Mouse (Mus musculus) hindbrain, embryonic 11.5 days (tissue): ENCODE measurements around the gene Lpp. TPM values are rescaled to one million over a fixed set of nuclear protein-coding genes. Genes with fewer than 3 reads are reported as not detected.

Experiments
- ATAC-seq: fragments of 200-750 bp; cut with Nextera tagmentation; 2 replicates; pipeline ENCODE4 v1.8.0; 2017; ENCODE audit warnings: mild to moderate bottlenecking, moderate TSS enrichment, moderate library complexity; ENCODE audit not compliant: low FRiP score
- DNase-seq: peaks from one replicate; pipeline ENCODE4 v3.0.0-alpha.2; 2015; ENCODE audit warnings: low spot score
- H3K27ac ChIP-seq: fragments of 300-500 bp; sonication (generic); 2 replicates; pipeline ENCODE4 v1.5.1; 2014; ENCODE audit warnings: mild to moderate bottlenecking, low read depth, low read length
- H3K27me3 ChIP-seq: fragments of 300-500 bp; sonication (generic); 2 replicates; pipeline ENCODE4 v1.6.1; 2014; ENCODE audit warnings: mild to moderate bottlenecking, low read length, moderate library complexity, mixed read lengths; ENCODE audit not compliant: control insufficient read depth, insufficient read depth
- H3K36me3 ChIP-seq: fragments of 300-500 bp; sonication (generic); 2 replicates; pipeline ENCODE4 v1.6.1; 2014; ENCODE audit warnings: mild to moderate bottlenecking, low read length, moderate library complexity, mixed read lengths; ENCODE audit not compliant: control insufficient read depth, insufficient read depth
- H3K4me1 ChIP-seq: fragments of 300-500 bp; sonication (generic); replicated peaks from 2 replicates; pipeline ENCODE4 v1.6.1; 2014; ENCODE audit warnings: low read length, mixed read lengths; ENCODE audit not compliant: control insufficient read depth, insufficient read depth
- H3K4me2 ChIP-seq: fragments of 300-500 bp; sonication (generic); replicated peaks from 2 replicates; pipeline ENCODE4 v1.6.1; 2014; ENCODE audit warnings: mild to moderate bottlenecking, low read depth, low read length
- H3K4me3 ChIP-seq: fragments of 300-500 bp; sonication (generic); 2 replicates; pipeline ENCODE4 v1.5.1; 2014; ENCODE audit warnings: low read depth, low read length
- H3K9ac ChIP-seq: fragments of 300-500 bp; sonication (generic); 2 replicates; pipeline ENCODE4 v1.6.1; 2014; ENCODE audit warnings: low read depth, low read length
- H3K9me3 ChIP-seq: fragments of 300-500 bp; sonication (generic); 2 replicates; pipeline ENCODE4 v1.6.1; 2016; ENCODE audit warnings: low read length; ENCODE audit not compliant: control insufficient read depth
- WGBS: fragments of 180-500 bp; shearing (Covaris S2); extraction: QIAGEN DNeasy Blood & Tissue Kit; methylation state at CpG from one replicate; pipeline ENCODE4 v1.1.7; 2014; 5-methylcytosine and 5-hydroxymethylcytosine counted together
- polyA plus RNA-seq: library from polyadenylated mRNA; unstranded; fragments of >200 nt; fragmentation: Nextera tagmentation; extraction: Ambion mirVana; gene quantifications from 2 replicates; pipeline ENCODE4 v1.2.1, GENCODE M21; 2014

Lpp gene
- polyA plus RNA-seq, 1 experiment from 2014 or later, result 25.1 TPM

- Histone ChIP-seq H3K4me1 (no peaks in the 10 kb centered on the region), H3K27ac (no peak overlapping the region), H3K27me3 (no peaks in the 10 kb centered on the region), H3K9ac (no peak overlapping the region), H3K4me2 (no peak overlapping the region), H3K9me3 (no peaks in the 10 kb centered on the region), H3K36me3 (no peaks in the 10 kb centered on the region), H3K4me3 (no peak overlapping the region)
- ATAC-seq, result no peak
- WGBS, result 85% methylated on average over 10 of the region's 10 CpGs
- DNase-seq, result no peak
These were observed 567.8 kb downstream of the Lpp start for GRCm38 (mm10) chr16:24960901-24961806.

DNA sequence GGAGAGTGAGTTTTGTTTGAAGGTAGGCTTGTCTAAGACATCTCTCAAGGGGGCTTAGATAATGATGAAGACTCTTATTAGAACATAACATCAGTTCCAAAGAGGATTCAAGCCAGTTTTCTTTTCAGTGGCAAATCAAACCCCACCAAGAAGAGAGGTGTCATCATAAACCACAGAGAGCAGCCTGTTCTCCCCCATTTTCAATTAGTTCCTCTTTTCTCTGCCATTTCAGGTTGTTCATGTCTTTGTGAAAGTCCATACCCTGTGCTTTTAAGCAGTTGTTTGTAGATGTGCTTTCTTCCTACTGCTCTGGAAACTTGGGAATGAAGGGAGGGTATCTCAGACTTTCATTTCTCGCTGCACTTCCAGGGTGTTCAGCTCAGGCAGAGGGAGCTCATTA is 571.0 kb downstream of the Lpp start:
- Histone ChIP-seq H3K4me1 (no peaks in the 10 kb centered on the region), H3K9ac (no peak overlapping the region), H3K27me3 (no peaks in the 10 kb centered on the region), H3K4me2 (no peak overlapping the region), H3K9me3 (no peaks in the 10 kb centered on the region), H3K27ac (no peak overlapping the region), H3K36me3 (no peaks in the 10 kb centered on the region), H3K4me3 (no peak overlapping the region)
- DNase-seq, result no peak
- WGBS, result 89% methylated on average over 1 of the region's 1 CpGs
- ATAC-seq, result no peak

DNA sequence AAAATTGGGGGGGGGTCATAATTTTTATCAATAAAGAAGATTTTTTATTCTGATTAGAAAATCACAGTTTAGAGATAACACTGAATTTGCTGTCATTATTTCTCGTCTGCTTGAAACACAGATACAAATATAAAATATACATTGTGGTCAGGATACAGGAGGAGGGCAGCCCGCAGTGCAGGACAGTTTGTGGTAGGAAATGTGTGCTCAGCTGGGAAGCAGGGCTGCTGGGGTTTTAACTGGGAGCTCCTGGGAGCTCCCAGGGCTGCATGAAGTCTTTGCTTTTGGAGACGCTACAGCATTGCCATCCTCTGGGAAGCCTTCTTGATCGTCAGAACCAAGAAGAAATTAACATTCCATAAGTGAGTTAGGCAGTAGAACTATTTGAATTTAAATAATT is 571.8 kb downstream of the Lpp start:
- no peak overlapping the region for H3K27ac ChIP-seq
- no peaks in the 10 kb centered on the region for H3K4me1 ChIP-seq
- no peaks in the 10 kb centered on the region for H3K9me3 ChIP-seq
- 76% methylated on average over 4 of the region's 4 CpGs for WGBS
- DNase-seq (no peak), ATAC-seq (no peak)
- H3K36me3 ChIP-seq, result no peaks in the 10 kb centered on the region
- H3K4me3 ChIP-seq, result no peak overlapping the region
- H3K4me2 ChIP-seq, result no peak overlapping the region
- no peaks in the 10 kb centered on the region for H3K27me3 ChIP-seq
- H3K9ac ChIP-seq, result no peak overlapping the region

DNA sequence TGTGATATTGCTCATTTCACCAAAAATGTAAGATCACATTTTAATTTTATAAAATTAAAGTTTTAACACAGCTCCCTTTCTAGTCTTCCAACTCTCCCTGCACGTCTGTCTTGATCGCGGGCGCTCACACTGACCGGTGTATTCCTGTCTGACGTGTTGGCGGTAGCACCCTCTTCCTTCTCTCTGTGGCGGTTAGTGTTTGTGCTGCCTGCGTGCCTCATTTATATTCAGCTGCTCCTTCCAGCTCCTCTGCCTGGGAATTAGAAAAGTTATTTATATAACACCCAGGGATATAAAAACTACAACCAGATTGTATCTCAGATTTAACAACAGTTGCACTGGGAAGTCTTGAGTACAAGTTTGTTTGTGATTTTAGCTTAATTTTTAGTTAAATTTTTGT is 573.2 kb downstream of the Lpp start:
- H3K4me2 ChIP-seq, result no peak overlapping the region
- no peak for DNase-seq
- no peak for ATAC-seq
- H3K9me3 ChIP-seq, result no peaks in the 10 kb centered on the region
- no peak overlapping the region for H3K9ac ChIP-seq
- no peak overlapping the region for H3K4me3 ChIP-seq
- H3K36me3 ChIP-seq, result no peaks in the 10 kb centered on the region
- no peak overlapping the region for H3K27ac ChIP-seq
- 94% methylated on average over 9 of the region's 9 CpGs for WGBS
- no peaks in the 10 kb centered on the region for H3K4me1 ChIP-seq
- no peaks in the 10 kb centered on the region for H3K27me3 ChIP-seq

DNA sequence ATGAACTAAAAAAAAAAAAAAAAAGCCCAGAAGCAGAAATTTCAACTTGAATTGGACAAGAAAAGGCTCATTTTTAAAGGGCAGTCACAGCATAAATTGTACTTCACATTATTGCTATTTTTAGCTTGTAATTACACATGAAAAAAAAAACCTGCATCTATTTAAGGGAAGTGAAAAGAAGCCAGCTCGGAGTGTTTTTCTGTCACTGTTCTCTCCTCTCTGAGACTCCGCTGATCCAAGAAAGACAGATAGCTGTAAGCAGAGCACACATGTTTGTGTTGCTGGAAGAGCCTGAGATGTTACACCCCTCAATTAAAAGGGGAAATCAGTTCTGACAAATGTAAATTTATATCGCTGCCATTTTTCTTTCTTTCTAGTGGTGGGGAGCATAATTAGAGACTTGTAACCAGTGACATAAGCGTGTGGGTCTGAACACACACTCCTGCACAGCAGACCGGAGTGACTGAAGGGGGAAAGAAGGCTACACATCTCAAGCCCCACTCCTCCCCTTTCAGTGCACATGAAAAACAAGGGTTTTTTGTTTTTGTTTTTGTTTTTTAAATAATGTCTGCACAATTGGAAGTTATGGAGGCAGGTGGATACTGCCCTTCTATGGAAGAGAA is 579.8 kb downstream of the Lpp start:
- no peaks in the 10 kb centered on the region for H3K9me3 ChIP-seq
- H3K4me3 ChIP-seq, result no peak overlapping the region
- ATAC-seq, result no peak
- H3K4me2 ChIP-seq, result no peak overlapping the region
- WGBS, result 87% methylated on average over 5 of the region's 5 CpGs
- H3K27ac ChIP-seq, result no peak overlapping the region
- H3K27me3 ChIP-seq, result no peaks in the 10 kb centered on the region
- no peak for DNase-seq
- no peaks in the 10 kb centered on the region for H3K36me3 ChIP-seq
- no peak overlapping the region for H3K9ac ChIP-seq
- no peaks in the 10 kb centered on the region for H3K4me1 ChIP-seq

DNA sequence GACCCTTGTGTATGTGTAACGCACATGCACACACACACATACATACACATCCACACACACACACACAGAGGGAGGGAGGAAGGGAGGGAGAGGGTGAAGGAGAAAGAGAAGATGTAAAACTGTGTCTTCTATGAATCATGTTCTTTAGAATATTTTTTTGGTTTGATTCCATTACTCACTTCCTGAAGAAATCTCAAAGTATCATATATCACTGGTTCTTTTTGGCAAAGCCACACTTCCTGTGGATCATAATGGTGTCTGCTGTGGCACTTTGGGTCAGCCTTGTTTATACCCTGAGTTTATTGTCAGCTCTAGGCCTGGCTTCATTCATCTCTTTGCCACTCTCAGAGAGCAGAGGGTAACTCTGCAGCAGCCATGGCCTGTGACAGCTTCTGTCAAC is 584.5 kb downstream of the Lpp start:
- Histone ChIP-seq H3K27me3 (no peaks in the 10 kb centered on the region), H3K9ac (no peak overlapping the region), H3K4me2 (no peak overlapping the region), H3K4me1 (no peaks in the 10 kb centered on the region), H3K36me3 (no peaks in the 10 kb centered on the region), H3K9me3 (no peaks in the 10 kb centered on the region), H3K27ac (no peak overlapping the region), H3K4me3 (no peak overlapping the region)
- ATAC-seq (no peak), DNase-seq (no peak)
- 87% methylated on average over 1 of the region's 1 CpGs for WGBS

- no peak overlapping the region for H3K9ac ChIP-seq
- WGBS, result 39% methylated on average over 1 of the region's 1 CpGs
- no peaks in the 10 kb centered on the region for H3K36me3 ChIP-seq
- H3K27me3 ChIP-seq, result no peaks in the 10 kb centered on the region
- no peak overlapping the region for H3K4me3 ChIP-seq
- H3K27ac ChIP-seq, result no peak overlapping the region
- H3K4me2 ChIP-seq, result no peak overlapping the region
- no peak for DNase-seq
- H3K9me3 ChIP-seq, result no peaks in the 10 kb centered on the region
- ATAC-seq, result no peak
- no peaks in the 10 kb centered on the region for H3K4me1 ChIP-seq
These were observed 584.9 kb downstream of the Lpp start for GRCm38 (mm10) chr16:24978226-24978625.

DNA sequence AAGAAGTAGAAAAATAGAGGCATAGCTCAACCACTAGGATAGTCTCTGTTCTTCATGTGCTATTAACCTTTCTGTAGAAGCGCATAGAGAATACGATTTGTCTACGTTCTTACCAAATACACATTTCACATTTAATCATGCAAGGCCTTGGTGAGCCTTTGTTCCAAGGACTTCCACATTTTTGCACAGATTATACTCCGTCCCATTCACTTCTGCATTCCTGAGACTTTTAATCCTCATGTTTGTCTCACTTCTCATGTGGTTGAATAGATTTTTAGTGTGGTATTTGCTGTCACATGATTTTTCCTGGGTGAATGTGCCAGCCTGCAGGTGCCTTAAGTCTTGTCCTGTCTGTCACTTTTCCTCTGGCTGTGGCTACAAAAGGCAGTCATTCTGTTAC is 586.1 kb downstream of the Lpp start:
- H3K27me3 ChIP-seq, result no peaks in the 10 kb centered on the region
- ATAC-seq (no peak), DNase-seq (no peak)
- H3K4me3 ChIP-seq, result no peak overlapping the region
- 98% methylated on average over 4 of the region's 4 CpGs for WGBS
- no peak overlapping the region for H3K4me2 ChIP-seq
- no peak overlapping the region for H3K9ac ChIP-seq
- H3K36me3 ChIP-seq, result no peaks in the 10 kb centered on the region
- H3K9me3 ChIP-seq, result no peaks in the 10 kb centered on the region
- no peaks in the 10 kb centered on the region for H3K4me1 ChIP-seq
- no peak overlapping the region for H3K27ac ChIP-seq

- no peaks in the 10 kb centered on the region for H3K36me3 ChIP-seq
- H3K4me2 ChIP-seq, result no peak overlapping the region
- ATAC-seq (no peak), DNase-seq (no peak)
- no peaks in the 10 kb centered on the region for H3K9me3 ChIP-seq
- 90% methylated on average over 4 of the region's 4 CpGs for WGBS
- no peak overlapping the region for H3K27ac ChIP-seq
- H3K4me3 ChIP-seq, result no peak overlapping the region
- H3K27me3 ChIP-seq, result no peaks in the 10 kb centered on the region
- H3K9ac ChIP-seq, result no peak overlapping the region
- H3K4me1 ChIP-seq, result no peaks in the 10 kb centered on the region
These were observed 589.5 kb downstream of the Lpp start for GRCm38 (mm10) chr16:24982828-24983227.
